Mouse (Mus musculus): Measurements from ENCODE around the gene Tuft1.

GRCm38 (mm10) chr3:94612274-94612673 lies 46.4 kb downstream of the Tuft1 start:
- TF ChIP-seq CTCF (IDR thresholded peaks at IDR 0.05; ENCODE audit: borderline replicate concordance, insufficient read depth, low read length) (no peak), POLR2A (IDR thresholded peaks at IDR 0.05; ENCODE audit: low read depth, low read length) (no peak)

Data from embryonic fibroblast, embryonic 13.5 days (primary cell).